Mouse (Mus musculus) heart, adult 2 months (tissue): Measurements from ENCODE around the gene Gm527.
A peak's percentile ranks its signal among the peaks of the same experiment; 100 is the strongest.

Experiments used
- CTCF ChIP-seq: fragments of 200-600 bp; IDR thresholded peaks from 2 replicates; pipeline ENCODE4 v1.8.1; 2022; ENCODE audit warnings: antibody characterized with exemption, mild to moderate bottlenecking, moderate library complexity
- EP300 ChIP-seq: fragments of 200-500 bp; IDR thresholded peaks from 2 replicates; pipeline ENCODE4 v1.6.1; 2011; ENCODE audit warnings: low read depth, low read length, control low read depth; ENCODE audit not compliant: insufficient read depth
- POLR2A ChIP-seq: fragments of 200-500 bp; IDR thresholded peaks from 2 replicates; pipeline ENCODE4 v1.6.1; 2011; ENCODE audit warnings: mild to moderate bottlenecking, low read depth, low read length, control low read depth; ENCODE audit not compliant: insufficient read depth

DNA sequence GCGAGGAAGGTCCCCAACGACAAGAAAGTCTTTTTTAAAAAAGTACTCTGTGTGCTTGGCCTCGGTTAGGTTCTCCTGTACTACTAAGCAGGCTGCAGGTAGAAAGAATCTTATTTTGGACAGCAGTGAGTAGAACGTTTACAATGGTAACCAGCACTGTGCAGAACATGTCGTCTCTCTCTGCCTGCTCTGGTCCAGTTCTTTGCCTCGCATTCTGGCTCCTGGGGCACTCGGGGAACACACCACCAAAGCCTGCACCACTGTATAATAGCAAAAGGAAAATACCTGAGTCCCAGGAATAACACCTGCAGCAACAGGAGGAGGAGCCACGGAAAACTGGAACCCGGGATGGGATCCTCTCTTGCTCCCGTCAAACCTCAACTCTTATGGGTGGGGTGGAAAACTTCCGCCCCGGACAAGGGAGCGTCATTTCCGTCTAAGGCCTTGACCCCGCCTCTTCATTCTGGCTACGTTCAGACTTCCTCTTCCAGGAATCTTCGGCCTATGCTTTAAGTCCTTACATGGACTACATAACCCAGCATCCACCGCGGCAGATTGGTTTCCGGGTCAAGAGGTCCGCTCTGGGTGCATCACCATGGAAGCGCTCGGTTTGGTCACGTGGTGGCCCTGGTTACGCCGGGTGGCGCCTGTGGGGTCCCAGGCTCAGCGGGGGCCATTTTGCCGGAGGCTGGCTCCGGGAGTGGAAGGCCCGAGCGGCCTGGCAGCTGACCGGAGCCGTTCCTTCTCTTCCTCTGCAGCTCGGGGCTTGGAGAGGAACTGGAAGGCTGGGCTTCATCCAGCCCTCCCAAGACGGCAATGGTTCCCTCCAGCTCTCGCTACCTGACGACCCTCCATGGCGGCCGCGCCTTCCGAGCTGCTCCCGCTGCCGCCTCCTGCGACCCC lies 47.7 kb downstream of the Gm527 start, which contains the start of the genes Klhl28 and Togaram1:
- TF ChIP-seq POLR2A (peak; percentile 83), CTCF (no peak), EP300 (peak; percentile 57)
